Mouse (Mus musculus) layer of hippocampus, postnatal 14 days (tissue): ENCODE data around the gene 2310030G06Rik. TPM values are rescaled to one million over a fixed set of nuclear protein-coding genes. Genes with fewer than 3 reads are reported as not detected.

Experiments used
- DNase-seq, 2 experiments: peaks; one replicate each; pipeline ENCODE4 v3.0.0; 2021 to 2022; ENCODE audit warnings: low spot score in 2 of 2, mixed read lengths in 1 of 2
- total RNA-seq, 2 experiments: library from RNA; stranded (reverse); gene quantifications; 2 replicates each; pipeline ENCODE4 v1.2.3; 2021

Gene 2310030G06Rik
- total RNA-seq, 2 experiments from 2014 or later = 1.5 to 2.1 TPM

- DNase-seq = no peak
These were observed 3.6 kb downstream of the 2310030G06Rik start for GRCm38 (mm10) chr9:50742744-50743143.

GRCm38 (mm10) chr9:50742261-50742660 is 4.1 kb downstream of the 2310030G06Rik start:
- no peak for DNase-seq

GRCm38 (mm10) chr9:50740867-50741784 is 5.2 kb downstream of the 2310030G06Rik start:
- no peak for DNase-seq

- DNase-seq = peak; percentile 91
These were observed 7.1 kb downstream of the 2310030G06Rik start, which contains the start of gene Dixdc1 for GRCm38 (mm10) chr9:50738914-50739870. Gene Dixdc1 (minus strand): TSS chr9:50739517.

GRCm38 (mm10) chr9:50734989-50735388 is 11.3 kb downstream of the 2310030G06Rik start:
- DNase-seq = peak in 1 of 2 experiments; percentile 71

GRCm38 (mm10) chr9:50732560-50732959 is 13.8 kb downstream of the 2310030G06Rik start:
- DNase-seq = no peak

- DNase-seq = no peak
These were observed 16.7 kb downstream of the 2310030G06Rik start for GRCm38 (mm10) chr9:50729600-50729999.

GRCm38 (mm10) chr9:50727925-50728651 is 18.2 kb downstream of the 2310030G06Rik start:
- peak; percentile 78 to 91 for DNase-seq

- DNase-seq = peak in 1 of 2 experiments; percentile 22
These were observed 19.0 kb downstream of the 2310030G06Rik start for GRCm38 (mm10) chr9:50727171-50727924.

GRCm38 (mm10) chr9:50725921-50726590 is 20.3 kb downstream of the 2310030G06Rik start:
- DNase-seq = no peak

- DNase-seq = no peak
These were observed 21.5 kb downstream of the 2310030G06Rik start for GRCm38 (mm10) chr9:50724661-50725330.

GRCm38 (mm10) chr9:50724147-50724546 is 22.2 kb downstream of the 2310030G06Rik start:
- no peak for DNase-seq

- peak; percentile 77 to 90 for DNase-seq
These were observed 22.9 kb downstream of the 2310030G06Rik start for GRCm38 (mm10) chr9:50723406-50723805.

- peak in 1 of 2 experiments; percentile 59 for DNase-seq
These were observed 23.9 kb downstream of the 2310030G06Rik start for GRCm38 (mm10) chr9:50722451-50722911.

- no peak for DNase-seq
These were observed 25.3 kb downstream of the 2310030G06Rik start for GRCm38 (mm10) chr9:50721061-50721460.

GRCm38 (mm10) chr9:50718878-50719277 is 27.5 kb downstream of the 2310030G06Rik start:
- DNase-seq = no peak

GRCm38 (mm10) chr9:50714188-50714587 is 32.1 kb downstream of the 2310030G06Rik start:
- no peak for DNase-seq

GRCm38 (mm10) chr9:50711337-50711736 is 35.0 kb downstream of the 2310030G06Rik start:
- DNase-seq = no peak

- DNase-seq = no peak
These were observed 37.2 kb downstream of the 2310030G06Rik start for GRCm38 (mm10) chr9:50709108-50709507.
